Mouse (Mus musculus): ENCODE results near the gene Gramd4.

The Gramd4 gene

GRCm38 (mm10) chr15:86074171-86074937 lies 16.9 kb downstream of the Gramd4 start:
- no peak for DNase-seq

GRCm38 (mm10) chr15:86075305-86076047 lies 18.0 kb downstream of the Gramd4 start:
- no peak for DNase-seq

GRCm38 (mm10) chr15:86076048-86076315 lies 18.5 kb downstream of the Gramd4 start:
- no peak for DNase-seq

GRCm38 (mm10) chr15:86076378-86076777 lies 18.9 kb downstream of the Gramd4 start:
- DNase-seq = no peak

GRCm38 (mm10) chr15:86077934-86078333 lies 20.4 kb downstream of the Gramd4 start:
- DNase-seq = no peak

GRCm38 (mm10) chr15:86078481-86079216 lies 21.2 kb downstream of the Gramd4 start:
- DNase-seq = no peak

GRCm38 (mm10) chr15:86079467-86079866 lies 22.0 kb downstream of the Gramd4 start:
- no peak for DNase-seq

GRCm38 (mm10) chr15:86079876-86080275 lies 22.4 kb downstream of the Gramd4 start:
- DNase-seq = no peak

- no peak for DNase-seq
Measured at GRCm38 (mm10) chr15:86080408-86080807, 22.9 kb downstream of the Gramd4 start.

GRCm38 (mm10) chr15:86081654-86082053 lies 24.2 kb downstream of the Gramd4 start:
- DNase-seq = no peak

GRCm38 (mm10) chr15:86082551-86082961 lies 25.1 kb downstream of the Gramd4 start:
- DNase-seq = no peak

GRCm38 (mm10) chr15:86083261-86083741 lies 25.8 kb downstream of the Gramd4 start:
- no peak for DNase-seq

- DNase-seq = no peak
Measured at GRCm38 (mm10) chr15:86085301-86086225, 28.1 kb downstream of the Gramd4 start.

GRCm38 (mm10) chr15:86086291-86086706 lies 28.8 kb downstream of the Gramd4 start:
- DNase-seq = no peak

- no peak for DNase-seq
Measured at GRCm38 (mm10) chr15:86087591-86088149, 30.2 kb downstream of the Gramd4 start.

GRCm38 (mm10) chr15:86088266-86088790 lies 30.8 kb downstream of the Gramd4 start:
- no peak for DNase-seq

GRCm38 (mm10) chr15:86089091-86089744 lies 31.7 kb downstream of the Gramd4 start:
- no peak for DNase-seq

GRCm38 (mm10) chr15:86089991-86090529 lies 32.6 kb downstream of the Gramd4 start:
- no peak for DNase-seq

- DNase-seq = no peak
Measured at GRCm38 (mm10) chr15:86090578-86090977, 33.1 kb downstream of the Gramd4 start.

GRCm38 (mm10) chr15:86091201-86091997 lies 33.9 kb downstream of the Gramd4 start:
- no peak for DNase-seq

Data from spleen, adult 18-20 months (tissue).